Mouse (Mus musculus) midbrain, embryonic 11.5 days (tissue): Measurements from ENCODE around the gene Ccng2. TPM values are rescaled to one million over a fixed set of nuclear protein-coding genes. Genes with fewer than 3 reads are reported as not detected.

ENCODE experiments used
- ATAC-seq: fragments of 200-750 bp; cut with Nextera tagmentation; 2 replicates; pipeline ENCODE4 v1.8.0; 2017; ENCODE audit warnings: moderate TSS enrichment, moderate library complexity; ENCODE audit not compliant: low FRiP score
- DNase-seq: peaks from one replicate; pipeline ENCODE4 v3.0.0; 2015; ENCODE audit warnings: low spot score; ENCODE audit errors: missing footprints
- H3K27ac ChIP-seq: fragments of 300-500 bp; sonication (generic); 2 replicates; pipeline ENCODE4 v1.5.1; 2014; ENCODE audit warnings: low read depth, low read length
- H3K27me3 ChIP-seq: fragments of 300-500 bp; sonication (generic); 2 replicates; pipeline ENCODE4 v1.6.1; 2014; ENCODE audit warnings: mild to moderate bottlenecking, low read length, moderate library complexity, mixed read lengths; ENCODE audit not compliant: control insufficient read depth, insufficient read depth
- H3K36me3 ChIP-seq: fragments of 300-500 bp; sonication (generic); 2 replicates; pipeline ENCODE4 v1.6.1; 2014; ENCODE audit warnings: mild to moderate bottlenecking, low read length, moderate library complexity, mixed read lengths; ENCODE audit not compliant: control insufficient read depth, insufficient read depth
- H3K4me1 ChIP-seq: fragments of 300-500 bp; sonication (generic); 2 replicates; pipeline ENCODE4 v1.6.1; 2014; ENCODE audit warnings: low read length; ENCODE audit not compliant: control insufficient read depth, insufficient read depth
- H3K4me2 ChIP-seq: fragments of 300-500 bp; sonication (generic); 2 replicates; pipeline ENCODE4 v1.6.1; 2014; ENCODE audit warnings: mild to moderate bottlenecking, moderate library complexity
- H3K4me3 ChIP-seq: fragments of 300-500 bp; sonication (generic); 2 replicates; pipeline ENCODE4 v1.5.1; 2014; ENCODE audit warnings: low read depth, low read length
- H3K9ac ChIP-seq: fragments of 300-500 bp; sonication (generic); 2 replicates; pipeline ENCODE4 v1.6.1; 2014; ENCODE audit warnings: low read length
- H3K9me3 ChIP-seq: fragments of 300-500 bp; sonication (generic); 2 replicates; pipeline ENCODE4 v1.6.1; 2016; ENCODE audit warnings: low read length; ENCODE audit not compliant: control insufficient read depth
- WGBS: fragments of 180-500 bp; shearing (Covaris S2); extraction: QIAGEN DNeasy Blood & Tissue Kit; methylation state at CpG from one replicate; pipeline ENCODE4 v1.1.7; 2014; 5-methylcytosine and 5-hydroxymethylcytosine counted together
- polyA plus RNA-seq: library from polyadenylated mRNA; unstranded; fragments of >200 nt; fragmentation: Nextera tagmentation; extraction: Ambion mirVana; gene quantifications from 2 replicates; pipeline ENCODE4 v1.2.1, GENCODE M21; 2014

Gene Ccng2
- 94.2 and 97.7 TPM in 2 replicates for polyA plus RNA-seq

DNA sequence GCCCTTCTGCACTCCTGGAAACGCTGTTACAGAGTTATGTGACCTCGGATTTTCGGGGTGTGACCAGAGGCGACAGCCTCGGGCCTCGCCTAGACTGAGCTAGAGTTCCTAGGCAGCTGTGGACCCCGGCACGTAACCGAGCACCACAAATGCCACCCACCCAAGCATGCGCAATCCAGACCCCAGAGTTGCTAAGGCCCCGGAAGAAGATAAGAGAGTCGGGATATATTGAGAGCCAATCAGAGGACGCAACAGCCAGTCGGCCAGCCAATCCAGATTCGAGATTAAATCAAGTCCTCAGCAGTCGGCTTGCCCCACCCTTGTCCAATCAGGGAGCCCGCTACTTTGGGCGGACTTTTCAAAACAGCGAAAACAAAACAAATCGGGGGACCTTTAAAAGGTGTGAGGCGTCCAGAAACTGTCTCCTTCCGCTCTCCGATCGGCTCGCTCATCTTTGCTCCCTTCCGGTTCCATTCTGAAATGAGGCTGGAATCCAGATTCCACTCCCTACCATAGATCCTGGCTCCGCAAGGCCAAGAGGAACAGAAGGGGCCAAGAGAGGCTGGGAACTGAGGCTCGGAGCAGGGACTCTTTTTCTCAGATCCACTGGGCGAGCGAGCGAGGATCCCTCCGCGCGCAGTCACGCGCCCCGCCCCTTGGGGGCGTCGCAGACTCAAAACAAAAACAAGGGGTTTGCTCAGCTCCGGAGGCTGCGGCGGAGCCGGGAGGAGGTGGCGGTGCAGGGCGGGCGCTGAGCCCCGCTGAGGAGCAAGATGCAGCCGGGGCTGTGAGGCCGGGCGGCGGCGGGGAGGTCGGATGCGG, at the start of gene Ccng2:
Ccng2 (plus strand) TSS at position 375 of the 822 bp plus-strand sequence.
- H3K9me3 ChIP-seq, result no peaks in the 10 kb centered on the region
- WGBS, result under 1% methylated on average over 53 of the region's 54 CpGs
- ATAC-seq, result peak; percentile 96

DNA sequence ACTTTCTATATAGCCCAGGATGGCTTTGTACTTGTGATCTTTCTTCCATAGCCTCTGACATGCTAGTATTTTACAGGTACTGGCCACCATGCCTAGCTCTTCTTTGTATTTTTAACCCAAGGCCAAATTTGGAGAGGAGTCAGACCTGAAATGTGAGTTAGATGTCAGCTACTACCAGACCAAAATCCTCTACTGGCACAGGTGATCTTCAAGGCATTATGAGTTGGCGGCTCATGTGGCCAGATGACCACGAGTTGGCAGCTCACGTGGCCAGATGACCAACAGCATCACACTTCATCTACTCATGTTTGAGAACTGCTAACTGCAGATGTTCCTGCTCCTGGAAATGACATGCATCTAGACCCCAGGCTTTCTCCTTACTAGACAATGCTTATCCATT, 48.7 kb upstream of the Ccng2 start:
- no peak overlapping the region for H3K9ac ChIP-seq
- no peaks in the 10 kb centered on the region for H3K9me3 ChIP-seq
- no peak overlapping the region for H3K27ac ChIP-seq
- 90% methylated on average over 3 of the region's 3 CpGs for WGBS
- H3K4me2 ChIP-seq, result no peak overlapping the region
- no peaks in the 10 kb centered on the region for H3K27me3 ChIP-seq
- ATAC-seq (no peak), DNase-seq (no peak)
- H3K36me3 ChIP-seq, result no peaks in the 10 kb centered on the region
- H3K4me1 ChIP-seq, result no peaks in the 10 kb centered on the region
- no peak overlapping the region for H3K4me3 ChIP-seq

More for the DNA sequence above, at the start of gene Ccng2:
- H3K36me3 ChIP-seq, result peaks cover 12% of the 10 kb centered on the region
- peak within 1 kb of the TSS; percentile 97 for H3K9ac ChIP-seq
- H3K4me1 ChIP-seq, result no peaks in the 10 kb centered on the region; the same call in 1 of the 2 replicates
- H3K4me2 ChIP-seq, result peak within 1 kb of the TSS; percentile 57
- peak within 1 kb of the TSS; percentile 92 for H3K27ac ChIP-seq
- H3K4me3 ChIP-seq, result peak within 1 kb of the TSS; percentile 98
- peak; percentile 99 for DNase-seq
- H3K27me3 ChIP-seq, result no peaks in the 10 kb centered on the region

GRCm38 (mm10) chr5:93221661-93222060, 45.4 kb upstream of the Ccng2 start:
- WGBS, result 76% methylated on average over 3 of the region's 3 CpGs
- Histone ChIP-seq H3K4me3 (no peak overlapping the region), H3K36me3 (no peaks in the 10 kb centered on the region), H3K9me3 (no peaks in the 10 kb centered on the region), H3K4me2 (no peak overlapping the region), H3K27me3 (no peaks in the 10 kb centered on the region), H3K4me1 (no peaks in the 10 kb centered on the region), H3K9ac (no peak overlapping the region), H3K27ac (no peak overlapping the region)
- DNase-seq (peak; percentile 19), ATAC-seq (no peak)

DNA sequence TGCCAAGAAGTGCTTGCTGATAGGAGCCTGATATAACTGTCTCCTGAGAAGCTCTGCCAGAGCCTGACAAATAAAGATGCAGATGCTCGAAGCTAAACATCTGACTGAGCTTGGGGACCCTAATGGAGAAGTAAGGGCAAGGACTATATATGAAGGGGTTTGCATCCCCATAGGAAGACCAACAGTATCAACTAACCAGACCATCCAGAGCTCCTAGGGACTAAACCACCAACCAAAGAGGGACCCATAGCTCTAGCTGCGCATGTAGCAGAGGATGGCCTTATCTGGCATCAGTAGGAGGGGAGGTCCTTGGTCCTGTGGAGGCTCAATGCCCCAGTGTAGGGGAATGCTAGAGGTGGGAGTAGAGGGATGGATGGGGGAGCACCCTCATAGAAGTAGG, 42.5 kb upstream of the Ccng2 start:
- Histone ChIP-seq H3K27ac (no peak overlapping the region), H3K27me3 (no peaks in the 10 kb centered on the region), H3K4me2 (no peak overlapping the region), H3K9ac (no peak overlapping the region), H3K36me3 (no peaks in the 10 kb centered on the region), H3K4me3 (no peak overlapping the region), H3K4me1 (no peaks in the 10 kb centered on the region), H3K9me3 (no peaks in the 10 kb centered on the region)
- ATAC-seq (no peak), DNase-seq (peak; percentile 69)
- WGBS, result 93% methylated on average over 2 of the region's 2 CpGs

- H3K4me1 ChIP-seq, result no peaks in the 10 kb centered on the region
- no peak overlapping the region for H3K4me2 ChIP-seq
- no peaks in the 10 kb centered on the region for H3K36me3 ChIP-seq
- no peak overlapping the region for H3K4me3 ChIP-seq
- H3K27me3 ChIP-seq, result no peaks in the 10 kb centered on the region
- no peak overlapping the region for H3K9ac ChIP-seq
- no peak for ATAC-seq
- no peaks in the 10 kb centered on the region for H3K9me3 ChIP-seq
- DNase-seq, result no peak
- no peak overlapping the region for H3K27ac ChIP-seq
- WGBS, result 91% methylated on average over 3 of the region's 3 CpGs
Observed at GRCm38 (mm10) chr5:93227157-93227556, 39.9 kb upstream of the Ccng2 start.

DNA sequence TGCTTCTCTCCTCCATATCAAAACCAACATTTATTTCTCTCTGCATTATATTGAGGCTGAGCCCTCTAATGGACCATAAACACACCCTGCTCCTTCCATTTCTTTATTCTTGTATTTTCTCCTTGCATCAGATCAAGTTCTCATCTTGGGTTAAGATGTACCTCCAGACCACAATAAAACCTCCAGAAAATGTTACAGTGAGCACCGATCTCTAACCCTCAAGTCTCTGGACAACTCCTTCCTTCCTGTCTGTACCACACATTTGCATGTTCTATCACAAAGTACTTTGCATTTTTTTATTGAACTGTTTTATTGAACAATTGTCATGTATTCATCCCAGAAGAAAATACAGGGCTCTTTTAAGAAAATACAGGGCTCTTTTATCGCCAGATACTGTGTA, 37.5 kb upstream of the Ccng2 start:
- Histone ChIP-seq H3K4me3 (no peak overlapping the region), H3K9ac (no peak overlapping the region), H3K36me3 (no peaks in the 10 kb centered on the region), H3K4me1 (no peaks in the 10 kb centered on the region), H3K4me2 (no peak overlapping the region), H3K27me3 (no peaks in the 10 kb centered on the region), H3K27ac (no peak overlapping the region), H3K9me3 (no peaks in the 10 kb centered on the region)
- no peak for DNase-seq
- WGBS, result 87% methylated on average over 2 of the region's 2 CpGs
- no peak for ATAC-seq

GRCm38 (mm10) chr5:93231721-93232120, 35.3 kb upstream of the Ccng2 start:
- Histone ChIP-seq H3K4me3 (no peak overlapping the region), H3K9ac (no peak overlapping the region), H3K4me2 (no peak overlapping the region), H3K27ac (no peak overlapping the region), H3K27me3 (no peaks in the 10 kb centered on the region), H3K4me1 (no peaks in the 10 kb centered on the region), H3K36me3 (no peaks in the 10 kb centered on the region), H3K9me3 (no peaks in the 10 kb centered on the region)
- WGBS, result 75% methylated on average over 3 of the region's 3 CpGs
- DNase-seq (no peak), ATAC-seq (no peak)

DNA sequence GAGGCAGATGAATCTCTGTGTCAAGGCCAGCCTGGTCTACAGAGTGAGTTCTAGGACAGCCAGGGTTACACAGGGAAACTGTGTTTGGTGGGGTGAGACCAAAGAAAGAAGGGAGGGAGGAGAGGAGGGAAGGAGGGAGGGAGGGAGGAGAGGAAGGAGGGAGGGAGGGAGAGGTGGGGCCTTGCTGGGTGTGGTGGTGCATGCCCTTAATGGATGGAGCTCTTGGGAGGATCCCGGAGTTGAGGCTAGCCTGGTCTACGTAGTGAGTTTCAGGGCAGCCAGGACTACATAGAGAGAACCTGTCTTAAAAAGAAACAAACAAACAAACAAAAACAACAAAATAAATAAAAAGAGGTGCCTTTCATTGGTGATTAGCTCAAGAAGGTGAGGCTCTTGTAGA, 34.2 kb upstream of the Ccng2 start:
- 93% methylated on average over 2 of the region's 2 CpGs for WGBS
- ATAC-seq (no peak), DNase-seq (no peak)
- H3K27me3 ChIP-seq, result no peaks in the 10 kb centered on the region
- no peak overlapping the region for H3K9ac ChIP-seq
- H3K27ac ChIP-seq, result no peak overlapping the region
- H3K9me3 ChIP-seq, result no peaks in the 10 kb centered on the region
- no peaks in the 10 kb centered on the region for H3K36me3 ChIP-seq
- no peak overlapping the region for H3K4me3 ChIP-seq
- no peaks in the 10 kb centered on the region for H3K4me1 ChIP-seq
- H3K4me2 ChIP-seq, result no peak overlapping the region

DNA sequence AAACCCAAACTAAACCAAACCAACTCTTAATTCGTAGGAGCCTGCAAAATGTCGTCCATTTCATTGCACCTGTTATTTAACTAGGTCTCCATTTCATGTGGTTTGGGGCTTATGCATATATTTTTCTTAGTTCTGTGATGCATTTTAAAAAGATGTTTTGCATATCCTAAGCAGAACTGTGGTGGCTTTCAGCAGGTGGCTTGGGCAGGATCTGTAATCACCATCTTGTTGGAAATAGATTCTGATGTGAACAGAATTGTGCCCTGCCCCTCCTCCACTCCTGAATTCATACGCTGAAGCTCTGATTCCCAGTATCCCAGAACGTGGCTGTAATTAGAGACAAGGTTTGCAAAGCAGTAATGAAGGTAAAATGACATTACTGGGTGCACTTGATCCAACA, 32.9 kb upstream of the Ccng2 start:
- no peak for ATAC-seq
- WGBS, result 66% methylated on average over 4 of the region's 4 CpGs
- H3K9ac ChIP-seq, result no peak overlapping the region
- DNase-seq, result no peak
- no peaks in the 10 kb centered on the region for H3K36me3 ChIP-seq
- no peaks in the 10 kb centered on the region for H3K27me3 ChIP-seq
- H3K27ac ChIP-seq, result no peak overlapping the region
- H3K9me3 ChIP-seq, result no peaks in the 10 kb centered on the region
- no peak overlapping the region for H3K4me2 ChIP-seq
- H3K4me1 ChIP-seq, result no peaks in the 10 kb centered on the region
- H3K4me3 ChIP-seq, result no peak overlapping the region
